Mouse (Mus musculus) olfactory bulb, adult 2 months (tissue): Measurements from ENCODE around the gene Wbp11.

Source experiments
- CTCF ChIP-seq: fragments of 200-500 bp; IDR thresholded peaks from 2 replicates; pipeline ENCODE4 v1.5.1; 2012; ENCODE audit warnings: low read depth, mild to moderate bottlenecking, low read length, moderate library complexity; ENCODE audit not compliant: insufficient read depth
- POLR2A ChIP-seq: fragments of 200-500 bp; IDR thresholded peaks from 2 replicates; pipeline ENCODE4 v1.6.1; 2012; ENCODE audit warnings: mild to moderate bottlenecking, low read depth, low read length, moderate library complexity; ENCODE audit not compliant: insufficient read depth

- TF ChIP-seq POLR2A (no peak), CTCF (no peak)
Observed at GRCm38 (mm10) chr6:136817549-136817948, 10.5 kb downstream of the Wbp11 start.
